Mouse (Mus musculus) left cerebral cortex, adult 18-20 months (tissue): ENCODE measurements at regions not wholly inside any gene's neighbourhood (a gene's known extent, or its start where the extent isn't known, plus 50 kb on each side); places are given as distances from the start of the nearest gene placed in this dataset.

Experiments
- DNase-seq, 2 experiments: peaks; one replicate each; pipeline ENCODE4 v3.0.0; 2021 to 2022; ENCODE audit warnings: low spot score in 2 of 2, mixed read lengths in 1 of 2

DNA sequence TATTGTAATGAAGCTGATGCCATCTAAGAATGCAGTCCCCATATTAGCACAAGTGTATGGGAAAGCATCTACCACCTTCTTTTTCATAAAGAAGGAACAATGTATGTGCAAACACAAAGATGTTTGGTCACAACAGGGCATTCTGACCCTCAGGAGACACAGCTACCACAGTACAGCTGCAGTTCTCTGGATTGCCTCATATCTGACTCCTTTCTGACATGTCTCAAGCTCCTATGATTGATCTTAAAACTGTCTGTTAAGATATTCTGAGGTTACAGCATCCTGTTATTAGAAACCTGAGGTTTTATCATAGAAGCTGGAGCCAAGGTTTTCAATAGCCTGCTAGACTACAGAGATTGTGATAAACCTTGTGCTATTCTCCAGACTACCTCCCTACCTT lies 813.0 kb downstream of the Ryr2 start:
- no peak for DNase-seq

DNA sequence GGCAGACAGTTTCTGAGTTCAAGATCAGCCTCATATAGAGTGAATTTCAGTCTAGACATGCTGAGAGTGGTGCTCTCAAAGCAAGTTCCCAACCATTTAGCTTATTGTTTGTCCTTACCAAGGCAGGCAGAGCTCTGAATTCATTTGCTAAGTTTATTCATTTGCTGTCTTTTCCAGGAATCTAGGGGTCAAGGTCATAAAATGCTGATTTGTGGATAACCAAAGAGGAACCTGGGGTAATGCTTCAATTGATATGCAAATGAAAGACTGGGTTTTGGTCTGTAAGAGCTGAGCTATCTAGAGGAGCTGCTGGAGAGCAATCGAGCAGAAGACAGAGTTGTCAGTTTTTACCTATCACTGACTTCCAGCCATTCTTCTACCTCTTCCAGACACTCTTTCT lies 832.8 kb downstream of the Ryr2 start:
- DNase-seq: no peak

DNA sequence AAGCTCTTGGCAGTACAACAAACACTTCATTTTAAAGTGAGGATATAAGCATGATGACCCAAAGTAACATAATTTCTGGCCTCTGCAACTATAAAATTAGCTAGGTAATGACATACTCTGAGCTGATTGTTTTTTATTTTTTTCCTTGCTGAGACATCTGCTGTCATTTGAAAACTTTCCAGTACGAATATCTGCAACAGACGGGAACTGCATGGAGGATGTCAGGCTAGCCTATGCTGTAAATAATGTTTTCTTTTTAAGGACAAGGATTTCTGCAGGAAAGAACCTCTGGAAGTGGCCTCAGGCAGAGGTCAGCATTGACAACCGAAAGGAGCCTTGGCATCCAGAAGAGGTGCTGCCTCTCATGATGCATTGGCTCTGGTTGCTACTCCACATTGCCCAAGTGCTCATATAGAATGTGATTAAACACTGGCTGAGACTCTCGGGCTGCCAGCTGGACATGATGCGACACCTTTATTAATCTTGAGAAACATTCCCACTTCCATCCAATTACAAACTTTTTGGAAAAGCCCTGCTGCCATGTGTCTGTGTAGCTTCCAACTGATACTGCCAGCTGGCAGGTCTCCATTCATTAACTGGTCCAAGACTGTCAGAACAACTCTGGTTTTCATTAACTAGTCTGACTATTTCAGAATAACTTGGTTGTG lies 837.9 kb downstream of the Ryr2 start:
- DNase-seq: peak in 1 of 2 experiments; percentile 5

DNA sequence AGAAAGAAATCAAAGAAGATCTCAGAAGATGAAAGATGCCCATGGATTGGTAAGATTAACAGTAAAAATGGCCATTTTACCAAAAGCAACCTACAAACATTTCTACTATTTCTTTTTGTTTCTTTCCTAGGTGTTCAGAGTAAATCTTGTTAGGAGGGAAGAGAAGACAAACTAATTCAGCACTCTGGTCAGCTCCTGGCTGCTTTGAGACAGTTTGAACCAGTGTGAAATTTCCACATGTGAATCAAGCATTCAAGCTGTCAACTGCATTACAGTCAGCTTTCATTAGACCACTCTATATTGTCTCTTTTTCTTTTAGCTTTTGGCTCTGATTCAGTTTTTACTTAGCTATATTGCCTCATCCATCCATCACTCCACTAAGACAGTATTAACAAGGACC lies 859.2 kb downstream of the Ryr2 start:
- no peak for DNase-seq

DNA sequence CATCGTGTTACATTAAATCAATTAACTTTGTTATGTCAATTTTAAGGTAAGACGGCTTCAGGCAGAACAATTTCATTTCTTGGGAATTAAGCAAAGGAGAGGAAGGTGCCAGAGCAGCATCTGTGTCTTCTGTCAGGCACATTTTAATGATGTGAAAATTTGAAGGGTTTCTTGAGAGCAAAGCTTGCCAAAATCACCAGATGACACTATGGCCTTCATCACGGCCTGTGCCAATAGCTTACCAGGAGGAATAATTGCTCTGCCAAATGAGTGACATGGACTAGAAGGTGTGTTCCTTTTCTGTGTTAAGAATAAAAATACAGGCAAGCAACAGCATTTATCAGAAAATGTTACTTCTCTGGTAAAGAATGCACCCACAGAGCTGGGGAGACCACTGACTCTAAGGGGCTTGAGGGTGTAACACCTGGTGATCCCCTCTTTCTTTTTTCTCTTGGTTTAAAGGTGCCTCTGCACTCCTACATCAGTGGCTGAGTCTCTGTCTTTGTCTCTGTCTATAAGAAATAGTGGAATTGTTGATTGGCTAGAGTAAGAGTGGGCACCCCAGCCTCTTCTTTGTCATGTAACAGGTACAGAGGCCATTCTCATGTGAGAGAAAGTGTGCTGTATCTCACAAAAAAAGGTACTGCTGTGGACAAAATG lies 856.2 kb upstream of the Chrm3 start:
- no peak for DNase-seq

DNA sequence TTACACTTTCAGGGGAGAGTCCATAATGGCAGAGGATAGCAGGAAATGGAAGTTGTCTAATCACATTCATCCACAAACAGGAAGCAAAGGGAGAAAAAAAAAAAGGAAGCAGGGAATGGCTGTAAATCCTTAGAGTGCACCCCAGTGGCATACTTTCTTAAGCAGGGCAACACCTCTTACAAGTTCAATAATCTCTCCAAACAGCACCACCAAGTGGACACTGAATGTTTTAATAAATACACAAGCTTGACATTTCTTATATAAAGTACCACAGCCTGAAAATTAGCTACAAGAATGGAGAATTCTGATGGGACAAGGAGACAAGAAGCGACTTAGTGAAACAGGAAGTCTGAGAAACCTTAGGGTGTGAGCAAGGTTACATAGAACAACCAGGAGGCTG lies 849.5 kb upstream of the Chrm3 start:
- no peak for DNase-seq

DNA sequence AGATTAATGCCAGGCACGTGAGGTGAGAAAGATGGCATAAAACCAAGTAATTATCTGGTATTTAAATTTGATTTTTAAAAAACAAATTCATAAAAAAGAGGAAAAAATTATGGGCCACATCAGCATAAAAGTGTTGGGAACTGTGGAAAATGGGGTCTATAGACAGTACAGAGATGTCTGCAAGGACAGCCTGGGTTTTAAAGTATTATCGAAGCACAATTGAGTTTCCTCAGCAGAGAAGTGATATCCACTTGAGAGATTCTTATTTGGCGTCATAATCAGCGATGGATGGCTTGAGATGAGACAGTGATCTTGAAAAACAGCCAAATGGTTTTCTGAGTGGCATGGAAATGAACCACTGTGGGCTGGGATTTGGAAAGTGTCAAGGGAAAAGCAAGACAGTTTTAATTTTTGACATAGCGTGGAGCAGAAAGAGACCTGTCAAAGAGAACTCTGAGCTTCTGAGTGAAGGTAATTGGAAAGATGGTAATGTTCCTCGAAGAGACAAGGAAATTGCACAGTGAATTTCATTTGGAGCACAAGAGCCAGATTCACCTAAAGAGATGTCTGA lies 844.7 kb upstream of the Chrm3 start:
- no peak for DNase-seq

DNA sequence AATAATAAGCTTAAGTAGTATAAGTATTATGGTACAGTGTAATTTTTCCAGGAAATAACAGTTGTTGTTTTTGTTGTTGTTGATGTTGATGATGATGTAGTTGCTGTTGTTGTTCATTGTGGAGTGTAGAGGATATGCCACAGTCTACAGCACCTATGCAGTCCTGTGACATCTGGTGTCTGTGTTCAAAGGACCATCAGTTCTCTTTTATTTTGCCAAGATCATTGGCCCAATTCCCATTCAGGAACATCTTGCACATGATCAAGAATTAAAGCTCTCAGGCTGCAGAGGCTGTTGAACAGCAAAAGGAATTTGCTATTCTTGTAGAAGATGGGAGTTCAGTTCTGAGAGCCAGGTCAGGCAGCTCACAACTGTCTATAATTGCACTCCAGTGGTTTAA lies 841.3 kb upstream of the Chrm3 start:
- DNase-seq: no peak

DNA sequence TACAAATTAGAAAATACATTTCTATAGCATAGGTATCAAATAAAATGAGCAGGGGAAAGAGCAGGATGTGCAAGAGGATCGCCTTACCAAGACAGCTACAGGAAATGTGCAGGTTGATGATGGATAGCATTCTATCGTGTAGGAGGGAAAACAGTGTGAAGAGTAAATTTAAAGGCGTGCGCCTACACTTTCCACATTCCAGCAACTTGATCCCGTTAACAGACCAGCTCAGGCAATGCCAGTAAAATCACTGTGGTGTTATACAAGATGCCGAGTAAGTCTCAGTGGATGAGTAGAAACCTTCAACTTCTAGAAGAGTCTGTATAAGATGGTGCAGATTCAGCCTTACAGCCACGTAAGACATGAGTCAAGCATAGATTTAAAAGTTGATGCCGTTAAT lies 831.8 kb upstream of the Chrm3 start:
- peak in 1 of 2 experiments; percentile 4 for DNase-seq

DNA sequence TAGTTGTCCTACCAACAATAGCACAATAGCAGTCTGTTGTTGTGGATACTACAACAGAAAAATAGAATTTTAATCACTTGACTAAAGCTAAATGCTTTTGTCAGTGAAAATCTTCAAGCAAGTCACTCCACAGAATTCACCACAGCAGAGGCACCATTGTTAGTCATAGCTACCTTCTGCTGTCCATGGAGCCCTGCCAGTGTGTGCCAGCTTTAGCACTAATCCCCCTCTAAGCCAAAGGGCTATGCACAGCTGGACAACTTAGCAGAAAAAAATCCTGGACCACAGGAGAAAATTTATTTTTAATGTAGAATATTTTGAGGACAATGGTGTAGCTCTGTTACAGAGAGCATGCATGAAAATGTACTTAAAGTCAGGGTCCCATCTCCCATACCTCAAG lies 820.5 kb upstream of the Chrm3 start:
- no peak for DNase-seq

DNA sequence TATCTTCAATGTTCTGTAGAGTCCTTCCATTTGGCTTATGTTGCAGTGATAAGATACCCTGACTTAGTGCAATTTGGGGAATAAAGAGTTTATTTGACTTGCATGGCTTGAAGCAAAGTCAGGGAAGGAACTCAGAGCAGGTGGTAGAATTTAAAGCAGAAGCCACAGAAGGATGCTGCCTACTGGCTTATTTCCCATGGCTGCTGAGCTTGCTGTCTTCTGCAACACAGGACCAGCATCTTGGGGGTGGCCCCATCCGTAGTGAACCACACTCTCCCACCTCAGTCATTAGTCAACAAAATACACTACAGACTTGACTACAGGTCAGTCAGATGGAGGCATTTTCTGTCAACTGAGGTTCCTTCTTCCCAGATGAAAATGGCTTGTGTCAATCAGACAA lies 819.7 kb upstream of the Chrm3 start:
- no peak for DNase-seq

DNA sequence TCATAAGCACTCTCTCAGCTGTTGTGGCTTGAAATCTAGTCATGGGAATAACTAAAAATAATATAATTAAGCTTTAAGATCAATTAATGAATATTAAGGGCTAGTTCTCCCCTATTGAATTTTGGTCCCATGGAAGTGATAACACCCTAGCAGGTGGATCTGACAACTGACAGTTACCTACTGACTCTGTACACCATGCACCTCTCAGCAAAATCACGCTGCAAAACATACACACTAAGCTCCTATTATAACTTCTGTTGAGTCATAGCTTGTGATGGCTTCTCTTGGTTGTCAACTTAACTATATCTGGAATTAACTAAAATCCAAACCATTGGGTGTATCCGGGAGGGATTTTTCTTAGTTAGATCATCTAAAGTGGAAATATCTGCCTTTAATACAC lies 817.9 kb upstream of the Chrm3 start:
- no peak for DNase-seq

DNA sequence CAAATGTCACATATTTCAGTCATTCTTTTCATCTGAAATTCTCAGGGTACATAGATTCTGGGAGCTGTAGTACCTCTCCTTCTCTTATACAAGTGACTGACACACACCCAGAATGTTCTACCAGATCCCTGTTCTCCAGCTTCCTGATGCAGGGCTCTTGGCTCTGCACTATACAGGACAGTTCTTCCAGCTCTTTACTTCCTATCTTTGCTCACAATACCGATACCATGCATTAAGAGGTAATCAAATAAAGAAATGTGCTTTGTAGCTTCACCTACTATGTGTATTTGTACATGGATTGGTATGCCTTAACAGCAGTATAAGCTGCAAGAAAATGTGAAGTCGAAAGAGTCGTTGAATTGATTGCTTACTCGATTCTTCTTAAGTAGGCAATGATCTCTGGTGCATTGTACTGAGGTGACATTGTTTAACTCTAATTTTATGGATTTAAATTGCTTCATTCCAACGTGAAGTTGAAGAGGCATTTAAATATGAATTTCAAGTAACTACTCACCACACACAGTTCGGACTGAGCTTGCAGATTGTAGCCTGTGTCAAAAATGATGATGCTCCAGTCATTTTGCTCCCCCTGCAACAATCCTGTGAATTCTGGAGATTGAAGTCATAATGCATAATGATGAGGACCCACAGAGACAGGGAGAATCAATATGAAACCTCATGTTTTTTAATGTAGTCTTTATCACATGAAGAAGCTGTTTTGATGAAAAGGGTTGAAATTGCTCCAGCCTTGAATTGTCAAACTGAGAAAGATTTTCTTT lies 817.2 kb upstream of the Chrm3 start:
- DNase-seq: no peak

DNA sequence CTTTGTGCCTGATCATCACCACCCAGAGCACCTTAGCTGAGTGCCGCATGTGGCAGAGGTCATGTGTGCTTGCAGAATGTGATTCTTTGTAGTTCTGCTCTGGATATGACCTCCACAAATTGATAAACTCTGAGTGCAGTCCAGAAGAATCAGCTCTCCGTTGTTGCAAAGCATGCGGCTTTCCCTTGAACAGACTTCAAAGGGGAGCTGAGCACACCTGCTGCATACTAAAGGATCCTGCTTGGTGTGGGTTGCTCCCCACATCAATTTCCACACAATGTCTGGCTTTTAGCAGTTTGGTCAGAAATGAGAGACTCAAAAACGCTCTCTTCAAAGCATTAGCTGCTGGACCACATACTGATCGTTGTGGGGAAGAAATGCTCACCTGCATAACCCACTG lies 806.5 kb upstream of the Chrm3 start:
- no peak for DNase-seq

DNA sequence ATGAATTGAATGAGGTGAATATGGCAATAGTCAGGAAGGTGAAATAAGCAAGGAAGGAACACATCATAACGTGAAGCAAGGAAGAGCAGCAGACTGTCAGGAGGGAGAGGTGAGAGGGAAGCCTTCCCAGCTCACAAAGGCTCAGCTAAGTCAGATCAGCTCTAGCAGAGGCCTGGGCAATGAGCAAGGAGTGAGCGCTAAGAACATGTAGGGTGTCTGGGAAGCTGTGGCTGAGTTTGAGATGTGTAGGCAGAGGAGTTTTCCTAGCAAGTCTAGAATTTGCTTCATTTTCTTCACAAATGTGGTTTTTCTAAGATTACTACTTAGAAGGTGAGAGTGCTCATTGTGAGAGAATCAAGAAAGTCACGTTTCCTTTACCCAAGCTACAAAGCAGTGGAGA lies 803.5 kb upstream of the Chrm3 start:
- no peak for DNase-seq

DNA sequence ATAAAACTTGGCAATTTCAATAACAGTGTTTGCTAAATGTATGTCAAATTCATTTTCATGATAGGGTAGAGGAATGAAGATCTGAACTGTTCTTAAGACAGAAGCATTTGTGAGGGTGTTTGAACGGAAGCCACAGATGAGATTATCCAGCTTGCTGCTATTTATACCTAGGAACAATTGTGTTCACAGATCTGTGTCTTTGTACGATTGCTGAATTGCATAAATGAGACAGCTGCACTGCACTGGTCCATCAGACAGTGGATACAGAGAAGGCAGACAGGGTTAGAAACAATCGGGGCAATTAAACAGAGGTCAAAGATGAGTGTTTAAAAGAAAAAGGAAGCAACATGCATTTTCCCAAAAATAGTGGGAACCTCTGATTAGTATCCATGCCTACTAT lies 786.6 kb upstream of the Chrm3 start:
- DNase-seq: peak in 1 of 2 experiments; percentile 4

DNA sequence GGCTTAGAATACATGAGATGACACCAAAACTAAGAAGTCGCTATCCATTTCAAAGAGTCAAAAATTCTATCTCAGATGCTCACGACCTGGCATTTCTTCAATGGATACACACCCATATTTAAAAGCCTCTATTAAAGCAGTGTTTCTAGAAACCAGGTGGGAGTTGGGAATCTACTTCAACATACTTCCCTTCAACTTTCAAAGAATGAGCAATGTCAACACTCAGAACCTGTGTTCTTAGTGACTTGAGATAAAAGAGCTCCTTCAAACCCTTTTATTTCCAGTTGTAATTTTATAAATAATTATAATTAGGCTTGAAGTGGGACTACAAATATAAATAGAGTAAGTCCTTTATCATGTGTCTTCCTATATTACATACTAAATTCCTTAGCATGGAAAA lies 747.0 kb upstream of the Chrm3 start:
- no peak for DNase-seq

DNA sequence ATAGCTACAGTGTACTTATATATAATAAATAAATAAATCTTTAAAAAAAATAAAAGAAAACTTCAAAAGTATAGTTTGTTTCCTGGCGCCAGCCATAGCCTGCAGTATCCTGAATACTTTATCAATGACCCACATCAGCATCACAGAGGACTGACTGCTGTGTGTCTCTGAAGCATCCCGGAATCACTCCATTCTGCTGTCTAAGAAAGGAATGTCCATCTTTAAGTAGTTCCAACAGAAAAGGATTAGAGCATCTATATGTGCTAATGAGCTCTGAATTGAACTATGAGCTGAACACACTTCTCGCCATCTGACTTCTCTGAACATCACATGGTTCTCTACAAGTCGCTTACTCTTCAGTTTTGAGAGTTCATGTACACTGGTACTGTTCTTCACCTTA lies 745.8 kb upstream of the Chrm3 start:
- no peak for DNase-seq

DNA sequence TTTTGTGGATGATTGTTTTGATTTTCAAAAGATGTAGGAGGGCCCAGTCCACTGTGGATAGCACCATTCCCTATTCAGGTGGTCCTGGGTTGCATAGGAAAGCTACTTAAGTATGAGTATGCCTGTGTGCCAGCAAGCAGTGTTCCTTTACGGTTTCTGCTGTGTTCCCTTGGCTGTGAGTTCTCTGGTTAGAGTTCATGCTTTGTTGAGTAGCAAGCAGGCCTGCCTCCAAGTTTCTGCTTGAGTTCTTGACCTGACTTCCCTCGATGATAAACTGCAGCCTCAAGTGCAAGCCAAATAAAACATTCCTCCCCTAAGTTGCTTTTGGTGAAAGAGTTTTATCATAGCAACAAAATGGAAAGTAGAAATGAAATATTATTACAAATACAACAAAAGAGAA lies 744.9 kb upstream of the Chrm3 start:
- DNase-seq: no peak

DNA sequence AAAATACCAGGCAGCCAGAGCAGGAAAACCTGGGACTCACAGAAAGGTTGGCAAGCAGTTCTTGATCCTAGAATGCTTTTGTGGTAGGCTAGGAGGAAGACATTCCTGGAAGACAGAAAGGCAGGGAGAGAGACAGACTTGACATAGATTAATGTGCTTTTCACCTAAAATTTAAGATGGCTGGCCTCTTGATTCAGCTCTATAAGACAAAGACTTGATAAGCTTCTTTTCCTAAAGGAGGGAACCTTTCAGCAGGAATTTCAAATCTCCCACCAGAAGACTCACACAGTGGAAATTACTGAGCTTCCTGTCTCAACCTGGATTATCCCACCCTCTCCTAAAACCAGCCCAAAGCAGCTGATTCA lies 738.9 kb upstream of the Chrm3 start:
- DNase-seq: no peak

DNA sequence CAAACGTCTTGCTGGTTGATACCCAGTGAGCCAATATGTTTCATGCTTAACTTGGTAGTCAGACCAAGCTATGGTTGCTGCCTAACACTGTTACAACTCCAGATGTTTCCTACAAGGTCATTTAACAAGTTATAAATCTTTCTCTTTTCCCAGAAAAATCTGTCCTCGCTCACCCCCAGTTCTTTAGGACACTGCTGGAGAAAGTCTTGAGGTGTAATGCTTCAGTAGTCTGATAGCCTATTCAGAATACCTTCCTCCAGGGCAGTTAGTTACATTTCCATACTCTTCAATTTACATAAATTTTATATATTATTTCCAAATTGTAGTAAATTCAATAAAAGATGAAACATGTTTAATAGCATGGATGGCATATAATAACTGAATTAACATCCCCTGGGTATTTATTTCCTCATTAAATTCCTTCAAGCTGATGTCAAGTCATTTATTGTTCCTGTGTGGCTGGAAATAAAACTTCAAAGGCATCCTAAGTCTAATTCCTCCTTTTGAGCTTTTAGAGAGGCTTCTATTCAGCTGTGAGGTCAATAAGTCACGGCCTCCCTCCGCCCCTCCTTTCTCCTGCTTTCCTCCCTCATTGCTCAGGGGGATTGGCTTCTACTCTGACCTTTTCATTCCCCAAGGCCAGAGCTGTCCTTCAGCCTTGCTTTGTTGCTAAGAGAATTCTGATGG lies 738.4 kb upstream of the Chrm3 start:
- DNase-seq: no peak

DNA sequence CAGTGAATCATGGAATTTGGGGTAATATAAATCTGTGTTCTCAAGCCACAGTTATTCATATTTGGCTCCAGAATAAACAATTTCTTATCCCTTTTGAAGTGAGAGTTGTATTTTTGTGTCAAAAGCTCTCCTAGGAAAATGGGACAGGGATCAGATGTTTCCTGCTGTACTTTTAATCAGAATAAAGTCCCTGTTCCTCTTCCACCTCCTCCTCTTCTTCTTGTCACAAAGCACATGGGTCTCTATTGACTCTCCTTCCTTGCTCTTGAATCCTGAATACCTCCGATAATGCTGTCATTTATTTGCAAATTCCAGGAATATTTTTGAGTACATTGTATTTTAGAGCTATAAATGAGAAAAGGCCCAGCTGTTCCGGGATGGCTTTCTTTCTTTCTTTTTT lies 732.3 kb upstream of the Chrm3 start:
- DNase-seq: no peak
